Mouse (Mus musculus): ENCODE measurements at regions not wholly inside any gene's neighbourhood (a gene's known extent, or its start where the extent isn't known, plus 50 kb on each side); places are given as distances from the start of the nearest gene placed in this dataset.

DNA sequence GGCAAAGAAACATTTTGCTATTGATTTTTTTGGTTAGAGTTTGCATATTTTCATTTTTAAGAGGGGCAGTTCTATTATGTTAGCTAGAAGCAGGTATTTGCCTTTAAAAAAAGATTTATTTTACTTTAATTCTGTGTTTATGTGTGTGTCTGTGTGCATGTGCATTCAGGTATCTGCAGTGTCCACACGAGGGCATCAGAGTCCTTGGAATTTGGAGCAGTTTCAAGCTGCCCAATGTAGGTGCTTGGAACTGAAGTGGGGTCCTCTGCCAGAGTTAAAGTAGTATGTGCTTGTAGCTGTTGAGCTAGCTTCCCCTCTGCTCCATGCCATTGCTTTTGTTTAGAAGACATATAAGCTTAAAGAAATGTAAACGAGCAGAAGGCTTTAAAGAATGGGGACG lies 89.1 kb downstream of the 9330182O14Rik start:
- TF ChIP-seq MAX (IDR thresholded peaks at IDR 0.05; ENCODE audit: low read depth) (no peak), MYOG (IDR thresholded peaks at IDR 0.05; ENCODE audit: control insufficient read depth in 1 of 3, insufficient read depth in 1 of 3, insufficient read length in 2 of 3, low read depth in 2 of 3) (no peak), POLR2A (IDR thresholded peaks at IDR 0.05; ENCODE audit: insufficient read length, low read depth) (no peak), CEBPB (IDR thresholded peaks at IDR 0.05; ENCODE audit: insufficient read depth, poor library complexity, severe bottlenecking) (no peak), TCF3 (IDR thresholded peaks at IDR 0.05; ENCODE audit: insufficient read length, low read depth) (no peak), TCF12 (IDR thresholded peaks at IDR 0.05; ENCODE audit: insufficient read depth, poor library complexity, severe bottlenecking) (no peak), MYOD1 (IDR thresholded peaks at IDR 0.05; ENCODE audit: control insufficient read depth in 1 of 3, insufficient read length in 2 of 3, low read depth in 2 of 3) (no peak), SRF (IDR thresholded peaks at IDR 0.05; ENCODE audit: control insufficient read depth, insufficient read length, low read depth) (no peak), REST (IDR thresholded peaks at IDR 0.05; ENCODE audit: insufficient read depth, insufficient read length) (no peak), USF1 (IDR thresholded peaks at IDR 0.05; ENCODE audit: low read depth) (no peak), POLR2AphosphoS2 (IDR thresholded peaks at IDR 0.05; ENCODE audit: insufficient read length, low read depth) (no peak), E2F4 (IDR thresholded peaks at IDR 0.05; ENCODE audit: insufficient read depth) (no peak)
- Histone ChIP-seq H3ac (ENCODE audit: control insufficient read depth, insufficient read length) (no peak overlapping the region), H3K4me2 (ENCODE audit: low read depth) (no peak overlapping the region), H3K79me2 (ENCODE audit: control insufficient read depth, insufficient read depth) (no peaks in the 10 kb centered on the region), H3K27me3 (ENCODE audit: control insufficient read depth, insufficient read depth, insufficient read length) (no peaks in the 10 kb centered on the region), H3K4me3 (no peak overlapping the region), H3K36me3 (ENCODE audit: control insufficient read depth, insufficient read depth) (no peaks in the 10 kb centered on the region)

DNA sequence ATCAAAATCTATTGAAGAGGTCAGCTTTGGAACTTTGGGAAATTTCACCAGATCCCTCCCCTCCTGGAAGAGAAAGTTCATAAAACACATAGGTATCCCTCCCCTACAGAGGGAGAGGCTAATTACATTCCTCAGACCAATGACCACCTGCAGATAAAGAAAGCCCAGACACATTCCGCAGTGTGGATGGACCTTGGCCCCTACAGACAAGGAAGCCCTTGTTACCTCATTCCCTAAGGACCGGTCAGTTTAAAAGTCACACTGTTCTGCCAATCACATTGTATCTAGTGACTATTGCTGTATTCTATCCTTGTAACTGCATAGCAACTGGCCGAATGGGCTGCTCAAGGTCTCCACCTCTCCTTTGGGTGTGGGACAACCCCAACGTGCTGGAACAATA lies 107.6 kb downstream of the 9330182O14Rik start:
- H3K27me3 ChIP-seq (ENCODE audit: control insufficient read depth, insufficient read depth, insufficient read length): no peaks in the 10 kb centered on the region
- no peak for TF ChIP-seq MYOD1 (IDR thresholded peaks at IDR 0.05; ENCODE audit: control insufficient read depth in 1 of 3, insufficient read length in 2 of 3, low read depth in 2 of 3)
- H3K4me2 ChIP-seq (ENCODE audit: low read depth): no peak overlapping the region
- no peaks in the 10 kb centered on the region for H3K36me3 ChIP-seq (ENCODE audit: control insufficient read depth, insufficient read depth)
- H3K79me2 ChIP-seq (ENCODE audit: control insufficient read depth, insufficient read depth): no peaks in the 10 kb centered on the region
- H3K4me3 ChIP-seq: no peak overlapping the region
- H3ac ChIP-seq (ENCODE audit: control insufficient read depth, insufficient read length): no peak overlapping the region

DNA sequence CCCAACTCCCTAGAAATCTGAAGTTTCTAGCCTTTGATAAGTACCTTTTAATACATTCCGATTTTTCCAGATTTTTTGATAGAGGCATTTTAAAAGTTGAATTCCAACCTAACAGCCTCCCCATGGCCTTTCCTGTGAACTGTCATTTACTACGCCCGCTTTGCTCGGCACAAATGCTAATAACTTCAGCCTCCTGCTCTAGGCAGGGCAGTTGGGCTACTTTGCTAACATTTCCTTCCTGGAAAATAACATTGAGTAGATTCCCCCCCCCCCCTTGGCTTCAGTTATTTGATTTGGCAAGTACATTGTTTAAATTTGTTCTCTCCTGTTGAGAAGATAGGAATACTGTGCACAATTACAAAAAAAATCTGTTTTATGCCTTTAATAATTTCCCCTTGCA lies 114.8 kb downstream of the 9330182O14Rik start:
- Histone ChIP-seq H3ac (ENCODE audit: control insufficient read depth, insufficient read length) (no peak overlapping the region), H3K36me3 (ENCODE audit: control insufficient read depth, insufficient read depth) (no peaks in the 10 kb centered on the region), H3K4me3 (no peak overlapping the region), H3K4me2 (ENCODE audit: low read depth) (no peak overlapping the region), H3K27me3 (ENCODE audit: control insufficient read depth, insufficient read depth, insufficient read length) (no peaks in the 10 kb centered on the region), H3K79me2 (ENCODE audit: control insufficient read depth, insufficient read depth) (no peaks in the 10 kb centered on the region)
- no peak for TF ChIP-seq MAX (IDR thresholded peaks at IDR 0.05; ENCODE audit: low read depth)
- TF ChIP-seq POLR2A (IDR thresholded peaks at IDR 0.05; ENCODE audit: insufficient read length, low read depth): no peak
- no peak for TF ChIP-seq MYOD1 (IDR thresholded peaks at IDR 0.05; ENCODE audit: control insufficient read depth in 1 of 3, insufficient read length in 2 of 3, low read depth in 2 of 3)
- TF ChIP-seq MYOG (IDR thresholded peaks at IDR 0.05; ENCODE audit: control insufficient read depth in 1 of 3, insufficient read depth in 1 of 3, insufficient read length in 2 of 3, low read depth in 2 of 3): no peak
- no peak for TF ChIP-seq SRF (IDR thresholded peaks at IDR 0.05; ENCODE audit: control insufficient read depth, insufficient read length, low read depth)
- no peak for TF ChIP-seq TCF3 (IDR thresholded peaks at IDR 0.05; ENCODE audit: insufficient read length, low read depth)

DNA sequence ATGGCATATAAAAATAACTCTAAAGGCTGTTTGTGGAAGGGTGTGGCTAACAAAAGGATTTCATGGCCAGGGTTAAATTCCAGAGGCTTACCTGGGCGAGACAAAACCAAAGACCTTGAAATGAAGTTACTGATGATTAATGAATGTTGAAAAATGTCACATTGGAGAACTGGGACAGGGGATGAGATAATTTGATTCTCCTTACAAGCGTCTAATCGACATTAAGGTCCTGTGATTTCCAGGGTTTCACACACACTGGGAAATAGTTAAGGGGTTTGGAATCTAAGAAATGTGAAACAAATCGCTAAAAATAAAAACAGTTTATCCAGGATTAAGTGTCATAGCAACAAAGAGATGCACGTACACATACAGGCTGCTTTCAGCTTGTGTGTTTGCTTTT lies 125.3 kb downstream of the 9330182O14Rik start:
- no peak for TF ChIP-seq POLR2A (IDR thresholded peaks at IDR 0.05; ENCODE audit: insufficient read length, low read depth)
- no peak for TF ChIP-seq CEBPB (IDR thresholded peaks at IDR 0.05; ENCODE audit: insufficient read depth, poor library complexity, severe bottlenecking)
- no peak for TF ChIP-seq SRF (IDR thresholded peaks at IDR 0.05; ENCODE audit: control insufficient read depth, insufficient read length, low read depth)
- no peak for TF ChIP-seq REST (IDR thresholded peaks at IDR 0.05; ENCODE audit: insufficient read depth, insufficient read length)
- TF ChIP-seq TCF3 (IDR thresholded peaks at IDR 0.05; ENCODE audit: insufficient read length, low read depth): no peak
- no peak for TF ChIP-seq MYOG (IDR thresholded peaks at IDR 0.05; ENCODE audit: control insufficient read depth in 1 of 3, insufficient read depth in 1 of 3, insufficient read length in 2 of 3, low read depth in 2 of 3)
- TF ChIP-seq POLR2AphosphoS2 (IDR thresholded peaks at IDR 0.05; ENCODE audit: insufficient read length, low read depth): no peak
- no peak overlapping the region for H3K4me2 ChIP-seq (ENCODE audit: low read depth)
- H3K4me3 ChIP-seq: no peak overlapping the region

DNA sequence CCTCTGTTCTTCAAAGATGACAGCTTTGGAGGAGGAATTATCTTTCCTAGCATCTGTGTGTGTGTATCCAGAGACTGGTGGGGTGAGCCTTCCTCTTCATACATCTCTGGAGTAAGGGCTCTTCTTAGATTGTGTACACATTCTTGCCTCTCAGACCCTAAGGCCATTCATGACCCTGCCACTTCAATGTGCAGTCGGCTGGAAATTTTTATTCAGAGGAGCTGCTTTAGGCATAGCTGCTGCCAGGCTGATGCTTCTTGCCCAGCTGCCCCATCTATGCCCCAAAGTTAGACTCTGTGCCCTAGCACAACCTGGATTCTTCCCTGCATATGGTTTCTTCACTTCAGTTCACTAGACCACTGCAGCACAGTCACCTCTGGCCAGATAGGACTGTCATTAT lies 144.9 kb downstream of the 9330182O14Rik start:
- TF ChIP-seq TCF12 (IDR thresholded peaks at IDR 0.05; ENCODE audit: insufficient read depth, poor library complexity, severe bottlenecking): no peak
- TF ChIP-seq CEBPB (IDR thresholded peaks at IDR 0.05; ENCODE audit: insufficient read depth, poor library complexity, severe bottlenecking): no peak
- no peak for TF ChIP-seq POLR2A (IDR thresholded peaks at IDR 0.05; ENCODE audit: insufficient read length, low read depth)
- no peak for TF ChIP-seq POLR2AphosphoS2 (IDR thresholded peaks at IDR 0.05; ENCODE audit: insufficient read length, low read depth)
- no peak for TF ChIP-seq MYOG (IDR thresholded peaks at IDR 0.05; ENCODE audit: control insufficient read depth in 1 of 3, insufficient read depth in 1 of 3, insufficient read length in 2 of 3, low read depth in 2 of 3)
- no peak for TF ChIP-seq REST (IDR thresholded peaks at IDR 0.05; ENCODE audit: insufficient read depth, insufficient read length)
- no peak for TF ChIP-seq USF1 (IDR thresholded peaks at IDR 0.05; ENCODE audit: low read depth)
- TF ChIP-seq TCF3 (IDR thresholded peaks at IDR 0.05; ENCODE audit: insufficient read length, low read depth): no peak
- no peak for TF ChIP-seq E2F4 (IDR thresholded peaks at IDR 0.05; ENCODE audit: insufficient read depth)
- no peak for TF ChIP-seq MAX (IDR thresholded peaks at IDR 0.05; ENCODE audit: low read depth)
- no peak for TF ChIP-seq MYOD1 (IDR thresholded peaks at IDR 0.05; ENCODE audit: control insufficient read depth in 1 of 3, insufficient read length in 2 of 3, low read depth in 2 of 3)
- no peaks in the 10 kb centered on the region for H3K36me3 ChIP-seq (ENCODE audit: control insufficient read depth, insufficient read depth)
- H3K4me2 ChIP-seq (ENCODE audit: low read depth): no peak overlapping the region
- H3K27me3 ChIP-seq (ENCODE audit: control insufficient read depth, insufficient read depth, insufficient read length): no peaks in the 10 kb centered on the region
- no peak overlapping the region for H3K4me3 ChIP-seq
- H3K79me2 ChIP-seq (ENCODE audit: control insufficient read depth, insufficient read depth): no peaks in the 10 kb centered on the region
- H3ac ChIP-seq (ENCODE audit: control insufficient read depth, insufficient read length): no peak overlapping the region

More for the DNA sequence above, 125.3 kb downstream of the 9330182O14Rik start:
- Histone ChIP-seq H3K79me2 (ENCODE audit: control insufficient read depth, insufficient read depth) (no peaks in the 10 kb centered on the region), H3ac (ENCODE audit: control insufficient read depth, insufficient read length) (no peak overlapping the region), H3K27me3 (ENCODE audit: control insufficient read depth, insufficient read depth, insufficient read length) (no peaks in the 10 kb centered on the region), H3K36me3 (ENCODE audit: control insufficient read depth, insufficient read depth) (no peaks in the 10 kb centered on the region)
